Mouse (Mus musculus) forebrain, embryonic 11.5 days (tissue): ENCODE data around the gene Birc6. TPM values are rescaled to one million over a fixed set of nuclear protein-coding genes. Genes with fewer than 3 reads are reported as not detected.

Experiments
- ATAC-seq: fragments of 200-750 bp; cut with Nextera tagmentation; replicated peaks from 2 replicates; pipeline ENCODE4 v1.8.0; 2017; ENCODE audit warnings: moderate TSS enrichment; ENCODE audit not compliant: low FRiP score
- DNase-seq: peaks from one replicate; pipeline ENCODE4 v3.0.0-alpha.2; 2017; ENCODE audit warnings: low spot score
- H3K27ac ChIP-seq: fragments of 300-500 bp; sonication (generic); 2 replicates; pipeline ENCODE4 v1.5.1; 2014; ENCODE audit warnings: low read depth, low read length
- H3K27me3 ChIP-seq: fragments of 300-500 bp; sonication (generic); 2 replicates; pipeline ENCODE4 v1.6.1; 2014; ENCODE audit warnings: mild to moderate bottlenecking, low read length, mixed read lengths; ENCODE audit not compliant: control insufficient read depth, insufficient read depth
- H3K36me3 ChIP-seq: fragments of 300-500 bp; sonication (generic); 2 replicates; pipeline ENCODE4 v1.6.1; 2014; ENCODE audit warnings: mild to moderate bottlenecking, low read length, moderate library complexity, mixed read lengths; ENCODE audit not compliant: control insufficient read depth, insufficient read depth
- H3K4me1 ChIP-seq: fragments of 300-500 bp; sonication (generic); replicated peaks from 2 replicates; pipeline ENCODE4 v1.6.1; 2014; ENCODE audit warnings: low read length, mixed read lengths; ENCODE audit not compliant: control insufficient read depth, insufficient read depth
- H3K4me2 ChIP-seq: fragments of 300-500 bp; sonication (generic); 2 replicates; pipeline ENCODE4 v1.6.1; 2014; ENCODE audit warnings: low read depth, mild to moderate bottlenecking, low read length, moderate library complexity, mixed read lengths; ENCODE audit not compliant: severe bottlenecking
- H3K4me3 ChIP-seq: fragments of 300-500 bp; sonication (generic); 2 replicates; pipeline ENCODE4 v1.5.1; 2014; ENCODE audit warnings: low read depth, low read length
- H3K9ac ChIP-seq: fragments of 300-500 bp; sonication (generic); 2 replicates; pipeline ENCODE4 v1.6.1; 2014; ENCODE audit warnings: low read length
- H3K9me3 ChIP-seq: fragments of 300-500 bp; sonication (generic); 2 replicates; pipeline ENCODE4 v1.6.1; 2016; ENCODE audit warnings: low read length, mixed read lengths; ENCODE audit not compliant: control insufficient read depth
- WGBS: fragments of 180-500 bp; shearing (Covaris S2); extraction: QIAGEN DNeasy Blood & Tissue Kit; methylation state at CpG from one replicate; pipeline ENCODE4 v1.1.7; 2014; 5-methylcytosine and 5-hydroxymethylcytosine counted together
- polyA plus RNA-seq: library from polyadenylated mRNA; unstranded; fragments of >200 nt; fragmentation: Nextera tagmentation; extraction: Ambion mirVana; gene quantifications from 2 replicates; pipeline ENCODE4 v1.2.1, GENCODE M21; 2014

Birc6 gene
- polyA plus RNA-seq, 1 experiment from 2014 or later, result 94.7 TPM

GRCm38 (mm10) chr17:74508600-74508999, 19.5 kb upstream of the Birc6 start:
- no peaks in the 10 kb centered on the region for H3K4me1 ChIP-seq
- no peak overlapping the region for H3K4me3 ChIP-seq
- H3K9ac ChIP-seq, result no peak overlapping the region
- ATAC-seq (no peak), DNase-seq (no peak)
- no peaks in the 10 kb centered on the region for H3K27me3 ChIP-seq
- H3K9me3 ChIP-seq, result no peaks in the 10 kb centered on the region
- no peaks in the 10 kb centered on the region for H3K36me3 ChIP-seq
- H3K4me2 ChIP-seq, result no peak overlapping the region
- no peak overlapping the region for H3K27ac ChIP-seq
- WGBS, result 97% methylated on average over 3 of the region's 3 CpGs

- ATAC-seq, result no peak
- H3K4me2 ChIP-seq, result no peak overlapping the region
- 88% methylated on average over 2 of the region's 2 CpGs for WGBS
These were observed 15.8 kb upstream of the Birc6 start for GRCm38 (mm10) chr17:74512308-74512707.

GRCm38 (mm10) chr17:74522797-74523723, 5.0 kb upstream of the Birc6 start:
- Histone ChIP-seq H3K36me3 (no peaks in the 10 kb centered on the region), H3K27ac (no peak overlapping the region), H3K4me1 (0 out of 2 replicates have a peak, but pooled peaks cover 2% of the 10 kb centered on the region), H3K4me2 (no peak overlapping the region), H3K9ac (no peak overlapping the region), H3K9me3 (no peaks in the 10 kb centered on the region), H3K4me3 (no peak overlapping the region), H3K27me3 (no peaks in the 10 kb centered on the region)
- ATAC-seq, result no peak
- DNase-seq, result no peak
- 84% methylated on average over 8 of the region's 8 CpGs for WGBS

More at GRCm38 (mm10) chr17:74512308-74512707, 15.8 kb upstream of the Birc6 start:
- Histone ChIP-seq H3K9me3 (no peaks in the 10 kb centered on the region), H3K27ac (no peak overlapping the region), H3K4me3 (no peak overlapping the region), H3K36me3 (no peaks in the 10 kb centered on the region), H3K4me1 (no peaks in the 10 kb centered on the region), H3K9ac (no peak overlapping the region), H3K27me3 (no peaks in the 10 kb centered on the region)
- no peak for DNase-seq

GRCm38 (mm10) chr17:74526117-74526516, 2.0 kb upstream of the Birc6 start:
- ATAC-seq, result no peak
- no peak overlapping the region for H3K27ac ChIP-seq
- no peak overlapping the region for H3K4me2 ChIP-seq
- 0 out of 2 replicates have a peak, but pooled peaks cover 6% of the 10 kb centered on the region for H3K4me1 ChIP-seq
- no peaks in the 10 kb centered on the region for H3K9me3 ChIP-seq
- H3K27me3 ChIP-seq, result no peaks in the 10 kb centered on the region
- no peak overlapping the region for H3K4me3 ChIP-seq
- 94% methylated on average over 2 of the region's 2 CpGs for WGBS
- DNase-seq, result no peak
- H3K9ac ChIP-seq, result no peak overlapping the region
- H3K36me3 ChIP-seq, result no peaks in the 10 kb centered on the region

GRCm38 (mm10) chr17:74526806-74527653, 1.1 kb upstream of the Birc6 start:
- H3K9ac ChIP-seq, result peak overlapping the region; percentile 72
- WGBS, result 89% methylated on average over 9 of the region's 9 CpGs
- H3K9me3 ChIP-seq, result no peaks in the 10 kb centered on the region
- no peaks in the 10 kb centered on the region for H3K27me3 ChIP-seq
- H3K4me3 ChIP-seq, result peak overlapping the region; percentile 96
- H3K4me2 ChIP-seq, result peak overlapping the region; percentile 84
- H3K36me3 ChIP-seq, result no peaks in the 10 kb centered on the region
- no peak for DNase-seq
- 0 out of 2 replicates have a peak, but pooled peaks cover 6% of the 10 kb centered on the region for H3K4me1 ChIP-seq
- peak; percentile 5; the same call in 1 of the 2 replicates for ATAC-seq
- peak overlapping the region; percentile 94 for H3K27ac ChIP-seq

GRCm38 (mm10) chr17:74528648-74529532, 795 bp downstream of the Birc6 start:
- Histone ChIP-seq H3K27me3 (no peaks in the 10 kb centered on the region), H3K4me2 (peak overlapping the region; percentile 84), H3K36me3 (no peaks in the 10 kb centered on the region), H3K4me3 (peak overlapping the region; percentile 96), H3K9me3 (no peaks in the 10 kb centered on the region), H3K4me1 (0 out of 2 replicates have a peak, but pooled peaks cover 6% of the 10 kb centered on the region), H3K9ac (peak overlapping the region; percentile 95), H3K27ac (peak overlapping the region; percentile 96)
- DNase-seq, result peak; percentile 74
- WGBS, result under 1% methylated on average over 64 of the region's 72 CpGs
- ATAC-seq, result peak; percentile 73

GRCm38 (mm10) chr17:74529533-74529824, 1.4 kb downstream of the Birc6 start:
- DNase-seq, result no peak
- peak overlapping the region; percentile 95 for H3K9ac ChIP-seq
- no peaks in the 10 kb centered on the region for H3K27me3 ChIP-seq
- no peak for ATAC-seq
- H3K36me3 ChIP-seq, result no peaks in the 10 kb centered on the region
- H3K9me3 ChIP-seq, result no peaks in the 10 kb centered on the region
- peak overlapping the region; percentile 96; the same call in 1 of the 2 replicates for H3K27ac ChIP-seq
- H3K4me2 ChIP-seq, result peak overlapping the region; percentile 84
- 21% methylated on average over 3 of the region's 3 CpGs for WGBS
- H3K4me3 ChIP-seq, result peak overlapping the region; percentile 96
- H3K4me1 ChIP-seq, result 0 out of 2 replicates have a peak, but pooled peaks cover 6% of the 10 kb centered on the region

GRCm38 (mm10) chr17:74534971-74535370, 6.9 kb downstream of the Birc6 start:
- no peak overlapping the region for H3K4me2 ChIP-seq
- H3K9me3 ChIP-seq, result no peaks in the 10 kb centered on the region
- 97% methylated on average over 4 of the region's 4 CpGs for WGBS
- H3K9ac ChIP-seq, result no peak overlapping the region
- no peaks in the 10 kb centered on the region for H3K27me3 ChIP-seq
- DNase-seq, result no peak
- ATAC-seq, result no peak
- H3K27ac ChIP-seq, result no peak overlapping the region
- no peaks in the 10 kb centered on the region for H3K36me3 ChIP-seq
- no peak overlapping the region for H3K4me3 ChIP-seq
- 0 out of 2 replicates have a peak, but pooled peaks cover 2% of the 10 kb centered on the region for H3K4me1 ChIP-seq
